ENCODE assay signal across 17 mouse cellular contexts in the genomic region with DNA sequence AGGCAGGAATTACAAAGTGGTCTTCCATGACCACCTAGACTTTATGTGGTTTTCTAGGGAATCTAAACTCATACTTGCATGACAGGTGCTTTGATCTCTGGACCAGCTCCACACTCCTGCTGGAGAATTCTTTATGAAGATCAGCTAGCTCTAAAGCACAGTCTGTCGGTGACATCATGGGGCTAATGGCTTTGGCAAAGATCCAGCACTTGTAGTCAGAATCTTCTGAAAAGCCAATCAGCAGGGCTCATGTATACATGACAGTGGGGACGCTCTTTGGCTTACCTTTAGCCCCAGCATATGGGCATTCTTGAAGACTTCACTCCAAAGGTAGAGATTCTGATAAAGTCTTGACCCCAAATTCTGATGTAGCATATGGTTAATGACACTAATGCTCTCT.
DNase-seq lines count a peak whose midpoint lies in the region; ATAC-seq and TF ChIP-seq lines count a peak whose summit lies in the region.
"Had no signal": no experiment of that assay in that cellular context is flagged by ENCODE, and none has a peak within 500 bp of the region (broad histone marks: within the 10 kb centered on the region; RNA-seq: fewer than 3 reads in every experiment).

No protein-coding gene starts in this region.

- intact Hi-C loops in heart, adult 2 months (cut with DNase I): no loop called here

- ATAC-seq in forebrain, embryonic 15.5 days (replicated peaks): 0 out of 2 replicates have a peak, but pooled peaks have one; percentile 33
- ATAC-seq in forebrain, embryonic 16.5 days: no peak
- ATAC-seq in embryonic facial prominence, embryonic 14.5 days (ENCODE audit: low read depth): no peak
- ATAC-seq: inflammation-experienced regulatory T-cells, adult 6 months had no signal

- H3K36me3 ChIP-seq in forebrain, embryonic 15.5 days: no peaks in the 10 kb centered on the region
- H3K36me3 ChIP-seq in forebrain, embryonic 16.5 days (ENCODE audit: control insufficient read depth, insufficient read depth): no peaks in the 10 kb centered on the region
- no peaks in the 10 kb centered on the region for H3K36me3 ChIP-seq in embryonic facial prominence, embryonic 14.5 days (ENCODE audit: control insufficient read depth, insufficient read depth, low read length)
- no peaks in the 10 kb centered on the region for H3K36me3 ChIP-seq in heart, adult 2 months (ENCODE audit: control insufficient read depth, insufficient read depth, low read length)
- H3K36me3 ChIP-seq: heart, embryonic 12.5 days had no signal

- H3K4me2 ChIP-seq in forebrain, embryonic 15.5 days (replicated peaks): no peak overlapping the region
- no peak overlapping the region for H3K4me2 ChIP-seq in forebrain, embryonic 16.5 days (ENCODE audit: low read length)
- no peak overlapping the region for H3K4me2 ChIP-seq in embryonic facial prominence, embryonic 14.5 days (ENCODE audit: low read depth, low read length)
- H3K4me2 ChIP-seq: heart, embryonic 12.5 days had no signal

- H3K9ac ChIP-seq in forebrain, embryonic 15.5 days (replicated peaks): no peak overlapping the region
- no peak overlapping the region for H3K9ac ChIP-seq in forebrain, embryonic 16.5 days (replicated peaks; ENCODE audit: low read depth, low read length)
- no peak overlapping the region for H3K9ac ChIP-seq in embryonic facial prominence, embryonic 14.5 days (ENCODE audit: low read depth, low read length)
- H3K9ac ChIP-seq in heart, adult 2 months (ENCODE audit: low read depth, low read length): no peak overlapping the region
- H3K9ac ChIP-seq: heart, embryonic 12.5 days had no signal

- H3K9me3 ChIP-seq in forebrain, embryonic 15.5 days: no peaks in the 10 kb centered on the region
- H3K9me3 ChIP-seq in forebrain, embryonic 16.5 days (ENCODE audit: control insufficient read depth, low read length): no peaks in the 10 kb centered on the region
- H3K9me3 ChIP-seq in embryonic facial prominence, embryonic 14.5 days (ENCODE audit: control insufficient read depth, low read length): no peaks in the 10 kb centered on the region
- H3K9me3 ChIP-seq: heart, embryonic 12.5 days had no signal

- H3K4me3 ChIP-seq in forebrain, embryonic 15.5 days: no peak overlapping the region
- no peak overlapping the region for H3K4me3 ChIP-seq in forebrain, embryonic 16.5 days (replicated peaks; ENCODE audit: low read length)
- no peak overlapping the region for H3K4me3 ChIP-seq in embryonic facial prominence, embryonic 14.5 days (ENCODE audit: low read depth, low read length)
- no peak overlapping the region for H3K4me3 ChIP-seq in heart, adult 2 months
- H3K4me3 ChIP-seq: erythroblast, embryonic 14.5 days; heart, embryonic 12.5 days had no signal

- no peak for TF ChIP-seq EP300 in heart, adult 2 months (IDR thresholded peaks at IDR 0.05; ENCODE audit: insufficient read depth, low read depth, low read length)

- no peaks in the 10 kb centered on the region for H3K79me2 ChIP-seq in heart, adult 2 months (replicated peaks; ENCODE audit: control insufficient read depth, insufficient read depth, low read length)

- H3K27ac ChIP-seq in forebrain, embryonic 15.5 days (replicated peaks): no peak overlapping the region
- H3K27ac ChIP-seq in forebrain, embryonic 16.5 days (ENCODE audit: low read length): no peak overlapping the region
- no peak overlapping the region for H3K27ac ChIP-seq in embryonic facial prominence, embryonic 14.5 days (replicated peaks; ENCODE audit: low read depth, low read length)
- H3K27ac ChIP-seq in heart, adult 2 months: no peak overlapping the region
- H3K27ac ChIP-seq: stomach, postnatal 0 days had no signal

- H3K4me1 ChIP-seq in forebrain, embryonic 15.5 days: peaks cover 3% of the 10 kb centered on the region
- H3K4me1 ChIP-seq in forebrain, embryonic 16.5 days (replicated peaks; ENCODE audit: control insufficient read depth, insufficient read depth, low read length): peaks cover 3% of the 10 kb centered on the region; the same call in 1 of the 2 replicates
- H3K4me1 ChIP-seq in embryonic facial prominence, embryonic 14.5 days (ENCODE audit: control insufficient read depth, insufficient read depth, low read length): no peaks in the 10 kb centered on the region
- H3K4me1 ChIP-seq in heart, adult 2 months (ENCODE audit: control insufficient read depth, insufficient read depth, low read length): no peaks in the 10 kb centered on the region
- H3K4me1 ChIP-seq: heart, embryonic 12.5 days had no signal

- no peak for TF ChIP-seq POLR2A in heart, adult 2 months (IDR thresholded peaks at IDR 0.05; ENCODE audit: insufficient read depth, low read depth, low read length)

- TF ChIP-seq CTCF in heart, adult 2 months (IDR thresholded peaks at IDR 0.05): no peak

- H3K27me3 ChIP-seq in forebrain, embryonic 15.5 days: no peaks in the 10 kb centered on the region
- no peaks in the 10 kb centered on the region for H3K27me3 ChIP-seq in forebrain, embryonic 16.5 days (replicated peaks; ENCODE audit: control insufficient read depth, insufficient read depth, low read length)
- H3K27me3 ChIP-seq in embryonic facial prominence, embryonic 14.5 days (replicated peaks; ENCODE audit: control insufficient read depth, insufficient read depth, low read length): no peaks in the 10 kb centered on the region
- H3K27me3 ChIP-seq in heart, adult 2 months (ENCODE audit: control insufficient read depth, insufficient read depth, low read length): no peaks in the 10 kb centered on the region
- H3K27me3 ChIP-seq: heart, embryonic 12.5 days had no signal

- 28% methylated on average over 2 of the region's 2 CpGs for WGBS in forebrain, embryonic 15.5 days
- WGBS in forebrain, embryonic 16.5 days: 14% methylated on average over 2 of the region's 2 CpGs
- 64% methylated on average over 2 of the region's 2 CpGs for WGBS in embryonic facial prominence, embryonic 14.5 days
- WGBS in heart, adult 2 months: 52% methylated on average over 2 of the region's 2 CpGs

- DNase-seq in lung, postnatal 10 days: peak; percentile 2
- no peak for DNase-seq in lung, postnatal 36 days
- DNase-seq in embryonic facial prominence, embryonic 14.5 days (ENCODE audit: low spot score): peak; percentile 20
- DNase-seq in mesoderm, embryonic 11.5 days (ENCODE audit: low read depth, low spot score): peak; percentile 6
- DNase-seq in heart, adult 2 months: no peak
- DNase-seq: adrenal gland, adult 2 months; cerebellum, adult 9-11 months; heart, postnatal 14 days; kidney, adult 2 months; kidney, postnatal 10 days; liver had no signal

Comparison
In these comparisons a context has a peak if more than half of its experiments do, and no peak if none do; other contexts are left out.
1. DNase-seq: peak in lung, postnatal 10 days (single experiment), embryonic facial prominence, embryonic 14.5 days (single experiment) and mesoderm, embryonic 11.5 days (single experiment); none in lung, postnatal 36 days (single experiment) and heart, adult 2 months (0 of 2).